Mouse (Mus musculus) gastrocnemius, postnatal 36 days (tissue): ENCODE measurements at regions not wholly inside any gene's neighbourhood (a gene's known extent, or its start where the extent isn't known, plus 50 kb on each side); places are given as distances from the start of the nearest gene placed in this dataset.

Source experiments
- DNase-seq, 2 experiments: peaks; one replicate each; pipeline ENCODE4 v3.0.0; 2022
- intact Hi-C: fragments of 180-260 bp; cut with DNase I; formaldehyde crosslinking; loops from one replicate; pipeline ENCODE4 v1.15.1; 2025

DNA sequence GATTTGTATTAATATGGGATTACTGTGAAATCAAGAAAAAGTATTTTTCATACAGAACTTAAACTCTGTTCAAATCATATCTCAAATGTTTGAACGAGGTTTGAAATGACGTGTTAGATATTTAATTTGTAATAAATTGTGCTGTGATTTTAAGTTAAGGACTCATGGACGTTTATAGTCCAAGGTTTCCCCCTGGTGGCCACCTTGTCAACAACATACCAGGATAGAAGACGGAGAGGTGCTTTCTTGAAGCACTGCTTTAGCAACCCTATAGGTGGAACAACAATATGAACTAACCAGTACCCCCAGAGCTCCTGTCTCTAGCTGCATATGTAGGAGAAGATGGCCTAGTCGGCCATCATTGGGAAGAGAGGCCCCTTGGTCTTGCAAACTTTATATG, 517.8 kb upstream of the Adamts5 start:
- intact Hi-C loops: loop anchor here (2.0 kb wide), 1 partner anchor 613 kb away; no protein-coding TSS in a partner anchor
- peak; percentile 28 to 73 for DNase-seq

DNA sequence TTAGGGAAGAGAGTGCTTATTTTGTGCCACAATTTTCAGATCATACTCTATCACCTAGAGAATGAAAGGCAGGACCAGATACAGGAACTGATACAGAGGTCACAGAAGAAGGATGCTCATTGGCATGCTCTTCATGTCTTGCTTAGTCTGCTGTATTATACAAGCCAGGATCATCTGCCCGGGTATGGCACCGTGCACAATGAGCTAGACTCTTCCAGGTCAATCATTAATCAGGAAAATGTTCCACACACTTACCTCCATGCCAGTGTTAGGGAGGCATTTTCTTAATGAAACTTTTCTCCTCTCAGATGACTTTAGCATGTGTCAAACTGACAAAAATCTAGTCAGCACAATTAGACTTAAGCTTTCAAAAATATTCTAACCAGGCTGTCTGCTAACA, 502.7 kb upstream of the Adamts5 start:
- intact Hi-C loops: no loop called here
- DNase-seq: no peak

DNA sequence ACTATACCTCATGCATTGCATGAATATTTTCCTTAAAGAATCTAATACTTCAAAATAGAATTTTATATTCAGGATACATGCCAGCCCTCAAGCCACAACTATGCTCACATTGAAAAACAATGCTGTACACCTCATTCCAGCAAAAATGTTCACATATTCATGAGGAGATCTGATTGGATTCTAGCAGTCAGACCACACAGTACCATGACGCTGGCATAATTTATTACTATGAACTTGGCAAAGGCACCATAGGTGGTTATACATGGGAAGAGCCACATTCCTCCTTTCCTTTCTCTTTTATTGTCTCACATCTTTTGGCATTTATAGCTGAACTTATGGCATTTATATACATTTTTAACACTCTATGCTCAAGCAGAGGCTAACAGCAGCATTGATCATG, 499.8 kb upstream of the Adamts5 start:
- intact Hi-C loops: no loop called here
- DNase-seq: no peak

DNA sequence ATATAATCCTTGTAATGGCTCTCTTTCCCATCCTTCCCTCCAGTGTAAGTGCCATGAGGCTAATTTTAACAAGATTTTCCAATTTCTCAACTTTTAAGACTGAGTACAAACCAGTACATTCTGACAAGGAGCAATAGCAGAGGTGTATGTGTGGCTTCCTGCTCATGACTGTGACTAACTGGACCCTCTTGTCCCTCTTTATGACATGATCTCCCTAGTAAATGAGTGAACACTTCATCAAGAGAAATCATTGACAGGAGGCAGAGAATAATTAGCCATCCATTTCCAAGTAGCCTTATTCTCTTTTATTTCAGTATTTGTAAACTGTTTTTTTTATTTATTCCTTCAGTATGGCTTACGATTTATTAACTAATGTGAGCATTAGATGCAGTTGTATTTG, 497.7 kb upstream of the Adamts5 start:
- no peak for DNase-seq
- intact Hi-C loops: no loop called here

DNA sequence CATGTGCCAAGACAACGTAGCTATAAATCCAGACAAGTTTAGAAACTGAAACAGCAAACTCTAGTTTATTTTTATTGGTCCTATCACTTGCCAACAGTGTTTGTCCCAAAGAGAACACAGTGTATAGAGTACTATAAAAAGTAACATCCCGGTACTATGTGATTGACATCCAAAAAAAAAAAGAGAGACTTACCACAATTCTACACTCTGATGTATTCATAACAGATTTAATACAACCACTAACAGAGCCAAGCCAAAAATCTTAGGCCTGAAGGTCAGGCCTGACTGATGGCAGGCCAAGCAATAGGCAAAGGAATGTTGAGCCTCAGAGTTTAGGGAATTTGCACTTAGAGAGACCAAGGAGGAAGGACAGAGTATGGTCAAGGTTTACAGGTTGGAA, 495.9 kb upstream of the Adamts5 start:
- intact Hi-C loops: no loop called here
- no peak for DNase-seq

DNA sequence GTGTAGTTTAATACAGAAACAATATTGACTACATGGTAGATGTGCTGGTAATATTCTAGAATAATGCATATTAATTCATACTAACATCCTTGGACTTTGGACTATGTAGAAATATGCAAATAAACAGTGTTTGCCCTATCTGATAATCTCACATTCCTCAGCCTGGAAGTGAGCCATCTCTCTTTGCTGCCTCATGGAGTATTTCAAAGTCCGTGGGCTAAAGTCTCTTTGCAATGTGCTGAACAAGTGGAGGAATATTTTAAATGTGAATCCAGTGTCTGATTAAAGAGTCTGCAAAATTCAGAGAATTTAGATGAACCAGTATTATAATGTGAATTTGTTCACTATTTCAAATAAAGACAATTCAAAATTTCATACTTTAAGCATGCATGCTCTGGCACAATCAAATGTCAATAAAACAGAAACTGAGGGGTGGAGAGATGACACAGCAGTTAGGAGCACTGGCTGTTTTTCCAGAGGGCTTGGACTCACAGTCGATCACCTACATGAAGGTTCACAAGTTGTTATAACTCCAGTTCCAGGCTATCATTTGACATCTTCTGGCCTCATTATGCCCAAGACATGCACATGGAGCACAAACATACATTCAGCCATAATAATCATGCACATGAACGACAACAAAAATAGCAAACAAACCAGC, 487.6 kb upstream of the Adamts5 start:
- no peak for DNase-seq
- intact Hi-C loops: no loop called here

DNA sequence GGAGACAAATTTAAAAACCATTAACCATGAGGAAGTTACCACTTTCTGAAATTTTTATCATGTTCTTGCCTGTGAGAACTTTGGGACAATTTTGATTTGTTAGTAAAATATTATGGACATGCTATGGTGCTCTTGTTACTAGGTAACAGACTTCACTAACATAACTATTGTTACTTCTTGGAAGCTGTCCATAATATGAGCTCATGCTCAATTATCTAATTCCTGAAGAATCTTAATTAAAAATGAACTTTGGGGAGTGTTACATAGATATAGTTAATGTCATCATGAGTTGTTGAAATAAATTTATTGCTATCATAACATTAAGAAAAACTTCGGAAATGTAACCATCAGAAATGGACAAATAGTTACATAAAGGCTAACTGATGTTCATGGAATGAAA, 486.5 kb upstream of the Adamts5 start:
- intact Hi-C loops: no loop called here
- DNase-seq: no peak

DNA sequence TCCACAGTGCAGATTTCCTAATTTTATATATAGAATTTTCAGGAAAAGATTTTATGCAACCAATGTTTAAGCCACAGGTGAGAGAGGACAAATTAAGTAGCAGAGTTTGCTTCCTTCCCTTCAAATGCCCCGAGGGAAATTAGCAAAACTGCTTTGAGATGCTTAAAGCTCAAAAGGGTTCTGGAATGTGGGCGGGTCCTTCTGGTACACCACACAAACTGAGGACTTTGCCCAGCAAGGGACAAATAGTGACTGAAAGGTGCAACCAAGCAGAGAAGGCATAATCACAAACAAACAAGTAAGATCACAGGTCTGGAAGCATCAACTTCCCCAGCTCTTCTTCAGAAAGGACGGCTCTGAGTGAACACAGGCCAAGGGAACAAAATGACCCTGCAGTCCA, 476.4 kb upstream of the Adamts5 start:
- DNase-seq: no peak
- intact Hi-C loops: no loop called here

DNA sequence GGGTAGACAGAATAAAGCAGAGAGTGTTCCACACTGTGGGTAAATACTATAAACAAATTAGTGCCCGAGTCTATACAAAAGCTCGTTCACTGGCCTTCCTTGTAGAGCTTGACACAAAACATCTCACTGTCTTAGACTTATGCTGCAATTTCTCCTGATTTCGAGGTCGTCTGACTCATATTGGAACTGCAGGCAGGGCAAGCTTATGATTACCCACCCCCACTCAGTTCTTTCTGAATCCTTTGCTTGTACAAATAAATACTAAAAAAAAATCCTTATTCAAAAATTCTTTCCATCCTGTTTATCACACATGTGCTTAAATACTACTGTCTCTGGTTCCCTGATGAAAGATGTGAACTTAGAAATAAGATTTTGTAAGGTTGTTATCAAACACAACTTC, 470.0 kb upstream of the Adamts5 start:
- no peak for DNase-seq
- intact Hi-C loops: no loop called here

DNA sequence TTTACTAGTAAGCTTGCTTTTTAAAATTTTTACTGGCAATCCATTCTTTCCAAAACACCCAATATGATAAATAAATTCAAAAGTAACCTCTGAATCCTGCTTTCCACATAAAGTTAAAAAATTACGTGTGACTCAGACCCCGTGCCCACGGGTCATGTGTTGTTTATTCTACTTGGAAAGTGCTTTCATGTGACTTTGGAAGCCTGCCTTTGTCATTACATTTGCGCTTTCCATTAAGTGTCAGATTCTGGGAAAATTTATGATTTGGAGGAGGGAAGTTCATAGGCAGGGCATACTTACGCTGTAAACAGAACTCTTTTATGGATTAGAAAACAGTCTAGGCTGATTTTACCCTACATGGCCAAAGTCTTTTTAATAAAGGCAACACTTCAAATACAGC, 466.8 kb upstream of the Adamts5 start:
- DNase-seq: no peak
- intact Hi-C loops: no loop called here

DNA sequence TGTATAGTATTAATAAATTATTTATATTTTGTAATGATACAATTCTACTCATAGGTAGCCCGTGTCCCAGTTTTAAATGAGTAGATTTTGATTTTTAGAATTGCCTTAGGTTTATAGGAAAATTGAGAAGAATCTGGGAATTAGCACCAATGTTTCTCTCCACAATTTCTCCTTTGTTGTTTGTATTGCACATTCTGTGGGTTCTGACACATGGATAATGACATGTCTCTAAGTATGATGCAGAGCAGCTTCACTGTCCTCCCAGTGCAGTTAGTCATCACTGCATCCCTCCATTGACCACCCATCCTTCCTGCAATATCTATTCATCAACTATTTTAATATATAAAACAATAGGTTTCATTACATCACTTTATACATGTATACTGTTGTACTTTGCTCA, 464.6 kb upstream of the Adamts5 start:
- DNase-seq: no peak
- intact Hi-C loops: no loop called here

DNA sequence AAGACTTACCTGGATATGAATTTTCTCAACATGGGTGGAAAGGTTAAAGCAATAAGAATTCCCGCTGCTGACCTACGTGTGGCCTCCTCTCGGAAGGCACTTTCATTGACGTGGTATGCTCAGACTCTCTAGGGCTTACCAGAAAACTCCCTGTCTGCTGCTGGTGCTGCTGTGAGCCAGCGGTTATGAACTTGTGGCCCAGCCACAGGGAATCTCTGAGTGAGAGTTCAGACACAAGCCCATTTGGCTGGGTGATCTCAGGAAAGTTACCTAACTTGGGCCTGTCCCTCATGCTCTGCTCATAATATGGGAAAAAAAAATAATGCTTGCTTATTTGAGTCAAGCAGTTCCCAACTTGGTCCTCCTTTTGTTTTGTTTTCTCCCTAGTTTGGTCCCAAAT, 459.5 kb upstream of the Adamts5 start:
- intact Hi-C loops: no loop called here

DNA sequence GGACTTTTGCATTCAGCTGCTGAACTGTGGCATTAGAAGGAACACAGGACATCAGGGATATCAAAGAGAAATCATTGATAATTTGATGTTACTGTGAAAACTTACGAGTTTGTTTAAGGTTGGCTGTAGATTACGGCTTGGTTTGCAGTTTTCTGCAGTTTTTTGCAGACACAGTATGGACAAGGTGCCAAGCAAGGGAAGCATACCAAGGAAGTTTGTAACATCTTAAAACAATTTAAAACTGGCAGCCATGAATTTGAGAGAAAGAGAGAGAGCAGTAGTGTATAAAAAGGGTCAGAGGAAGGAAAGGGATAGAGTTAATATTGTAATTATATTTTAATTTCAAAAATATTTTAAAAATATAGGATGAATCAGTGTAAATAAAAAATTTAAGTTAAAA, 453.4 kb upstream of the Adamts5 start:
- DNase-seq: no peak
- intact Hi-C loops: no loop called here

More for the DNA sequence above, 459.5 kb upstream of the Adamts5 start:
- DNase-seq: no peak

DNA sequence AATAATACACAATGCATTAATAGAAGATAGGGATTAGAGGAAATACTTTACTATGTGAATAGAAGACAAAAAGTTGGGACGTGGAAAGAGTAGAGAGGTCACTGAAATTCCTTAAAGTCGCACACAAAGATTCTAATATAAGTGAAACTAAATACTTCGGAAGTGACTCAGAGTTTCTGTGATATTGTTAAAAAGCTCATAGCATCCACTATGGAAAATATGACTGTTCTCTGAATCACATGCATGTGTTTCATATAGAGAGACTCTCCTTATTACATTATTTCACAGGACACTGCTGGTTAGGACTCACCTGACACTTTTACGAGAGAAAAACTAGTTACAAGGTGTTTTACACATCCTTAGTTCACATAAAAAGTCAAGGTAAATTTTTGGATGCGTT, 446.1 kb upstream of the Adamts5 start:
- intact Hi-C loops: no loop called here

DNA sequence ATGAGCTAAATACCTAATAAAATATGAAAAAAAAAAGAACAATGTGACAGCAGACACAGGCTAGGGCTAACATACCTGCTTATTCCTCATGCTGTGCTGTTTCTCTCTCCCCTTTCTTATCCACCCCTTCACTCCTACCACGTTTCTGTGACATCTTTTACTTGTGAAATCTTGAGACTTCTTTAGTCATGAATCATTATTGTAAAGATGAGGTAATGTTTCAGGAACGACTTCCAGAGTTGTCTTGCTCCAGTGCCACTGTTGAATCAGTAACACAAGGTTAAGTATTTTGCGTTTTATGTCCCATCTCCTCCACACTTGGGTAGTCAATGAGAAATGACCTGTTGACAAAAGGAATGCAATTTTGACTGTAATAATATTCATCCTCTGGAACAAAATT, 445.3 kb upstream of the Adamts5 start:
- intact Hi-C loops: no loop called here
- no peak for DNase-seq

More for the DNA sequence above, 446.1 kb upstream of the Adamts5 start:
- no peak for DNase-seq

DNA sequence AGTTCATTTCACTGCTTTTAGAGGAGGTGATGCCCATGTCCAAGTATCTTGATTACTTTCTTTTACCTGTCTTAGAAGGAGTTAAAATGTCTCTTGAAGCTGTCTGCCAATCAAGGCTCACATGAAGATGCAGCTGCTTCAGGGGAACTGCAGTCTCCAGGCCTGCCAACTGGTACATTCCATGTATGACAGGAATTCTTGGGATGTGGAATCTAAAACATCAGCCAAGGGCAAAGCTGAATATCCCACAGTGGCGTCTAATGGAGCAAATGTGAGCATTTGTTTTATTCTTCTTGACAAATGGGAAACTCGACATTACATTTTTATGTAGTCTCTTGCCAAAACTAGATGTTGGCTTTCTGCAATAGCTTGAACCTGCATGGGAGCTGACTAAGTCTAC, 438.7 kb upstream of the Adamts5 start:
- DNase-seq: no peak

DNA sequence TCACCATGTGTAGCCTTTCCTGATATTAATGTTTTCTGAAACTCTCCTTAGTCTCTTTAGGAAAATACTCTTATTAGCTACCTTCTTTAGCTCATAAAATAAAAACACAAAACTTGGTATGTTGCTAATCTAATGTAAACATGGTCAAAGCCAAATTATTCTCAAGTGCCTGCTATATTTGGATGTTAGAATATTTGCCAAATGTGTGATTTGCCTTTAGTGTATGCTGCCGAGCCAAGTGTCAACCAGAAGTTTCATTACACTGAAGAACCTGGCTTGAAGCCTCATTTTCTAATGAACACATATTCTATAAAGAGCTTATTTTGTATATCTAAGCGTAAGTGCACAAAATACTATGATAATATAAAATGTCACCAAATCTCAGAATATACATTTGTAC, 423.8 kb upstream of the Adamts5 start:
- no peak for DNase-seq
- intact Hi-C loops: no loop called here

More for the DNA sequence above, 438.7 kb upstream of the Adamts5 start:
- intact Hi-C loops: no loop called here

DNA sequence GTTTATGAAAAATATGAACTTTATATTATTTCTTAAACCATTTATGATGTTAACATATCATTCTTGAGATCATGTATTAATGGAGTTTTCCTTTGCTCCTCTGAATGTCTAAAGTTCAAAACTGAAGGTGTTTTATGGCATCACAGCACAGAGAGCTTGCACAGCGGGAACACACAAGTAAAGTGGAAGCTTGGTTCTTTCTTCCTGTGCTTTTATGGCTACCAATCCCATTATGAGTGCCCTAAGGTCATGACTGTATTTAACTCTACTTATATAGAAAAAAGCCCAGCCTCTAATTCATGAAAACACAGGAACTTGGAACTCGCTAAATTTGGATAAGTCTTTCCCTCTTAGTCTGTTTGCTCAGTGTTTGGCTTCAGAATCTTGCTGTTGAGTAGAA, 417.3 kb upstream of the Adamts5 start:
- intact Hi-C loops: no loop called here
- DNase-seq: no peak

DNA sequence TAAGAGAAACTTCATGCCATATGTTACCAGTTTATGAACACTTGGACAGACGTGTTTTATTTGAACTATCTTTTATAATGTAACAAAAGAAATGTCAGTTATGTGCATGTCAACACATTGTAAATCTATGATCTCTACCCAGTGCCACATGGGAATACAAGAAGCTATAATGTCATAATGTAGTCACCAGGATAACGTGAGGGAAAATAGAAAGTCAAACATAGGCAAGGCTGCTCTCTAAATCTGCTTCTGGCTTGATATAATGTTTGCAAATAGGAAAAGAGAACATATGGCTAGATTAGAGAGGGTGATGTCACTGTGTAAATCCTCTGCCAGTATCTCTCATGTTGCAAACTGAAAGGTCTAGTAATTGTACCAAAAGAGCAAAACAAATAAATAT, 408.1 kb upstream of the Adamts5 start:
- DNase-seq: no peak
- intact Hi-C loops: no loop called here

DNA sequence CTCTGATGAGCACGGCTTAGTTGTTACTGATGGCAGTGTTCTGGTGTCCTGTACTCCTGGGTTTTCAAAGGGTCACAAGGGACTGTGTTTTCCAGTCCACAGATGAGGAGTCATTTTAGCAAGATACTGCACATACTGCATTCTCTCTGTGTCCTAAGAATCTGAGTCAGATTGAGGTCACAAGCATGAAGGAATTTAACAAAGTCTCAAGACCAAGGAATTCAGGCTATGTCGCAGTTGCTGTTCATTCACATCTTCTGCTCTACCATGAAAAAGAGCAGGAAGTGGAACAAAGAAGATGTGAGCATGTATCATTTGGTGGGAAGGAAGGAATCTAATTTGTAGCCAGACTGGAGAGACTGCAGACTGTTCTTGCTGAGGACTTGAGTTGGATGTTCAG, 402.2 kb upstream of the Adamts5 start:
- no peak for DNase-seq
- intact Hi-C loops: loop anchor here (2.0 to 5.0 kb wide), 4 partner anchors 118 to 943 kb away; no protein-coding TSS in a partner anchor

DNA sequence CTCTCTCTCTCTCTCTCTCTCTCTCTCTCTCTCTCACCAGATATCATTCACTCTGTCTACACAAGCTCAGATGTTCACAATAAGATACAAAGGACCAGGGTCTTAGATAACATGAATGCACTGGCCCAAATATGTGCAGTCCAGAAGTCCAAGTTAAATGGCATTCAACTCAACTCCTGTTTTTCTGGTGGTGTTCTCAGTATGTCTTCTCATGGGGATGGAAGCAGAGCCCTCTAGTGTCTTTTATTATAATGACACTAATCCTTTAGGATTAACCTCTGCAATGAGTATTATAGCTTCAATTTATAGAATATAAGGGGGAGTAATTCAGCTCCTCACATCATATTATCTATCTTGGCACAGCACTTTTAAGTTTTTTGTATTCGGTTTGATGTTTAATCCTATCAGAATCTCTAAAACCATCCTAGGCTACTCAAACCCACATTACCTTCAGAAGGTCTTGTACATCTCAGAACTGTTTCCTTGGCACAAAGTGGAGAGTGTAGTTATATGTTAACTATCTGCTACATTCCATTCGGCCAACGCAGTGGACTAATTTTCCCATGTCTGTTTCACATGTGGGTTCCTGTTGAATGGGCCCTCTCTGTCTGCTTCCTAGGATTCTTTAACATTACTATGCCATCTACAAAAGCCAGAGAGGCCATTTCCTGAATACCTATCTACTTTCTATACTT, 401.0 kb upstream of the Adamts5 start:
- intact Hi-C loops: loop anchor here (2.0 to 5.0 kb wide), 4 partner anchors 120 to 945 kb away; no protein-coding TSS in a partner anchor
- no peak for DNase-seq

DNA sequence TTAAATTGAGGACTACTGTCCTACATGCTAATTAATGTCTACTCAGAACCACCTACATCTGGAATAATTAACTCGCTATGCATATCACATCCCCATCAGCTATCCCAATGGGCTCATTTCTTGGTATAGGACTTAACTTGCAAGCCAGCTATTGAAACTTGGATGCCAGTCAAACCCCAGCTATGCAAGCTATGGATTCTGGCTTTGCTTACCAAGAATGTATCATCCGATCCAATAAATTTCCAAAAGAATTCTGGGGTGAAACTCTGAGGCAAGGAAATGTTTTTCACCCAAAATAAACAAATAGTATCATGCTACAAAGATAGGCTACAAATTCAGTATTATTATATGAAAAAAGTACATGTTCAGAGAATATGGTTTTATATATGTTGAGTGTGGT, 392.8 kb upstream of the Adamts5 start:
- intact Hi-C loops: no loop called here
- DNase-seq: no peak
